Mouse (Mus musculus) forebrain, postnatal 0 days (tissue): ENCODE data around the gene Rer1. TPM values are rescaled to one million over a fixed set of nuclear protein-coding genes. Genes with fewer than 3 reads are reported as not detected.
"Not testable (repeated sequence)": the region's sequence is repeated elsewhere in the genome, so short reads cannot be mapped to it uniquely, and the experiment has no call there.

Source experiments
- ATAC-seq: fragments of 200-750 bp; cut with Nextera tagmentation; 2 replicates; pipeline ENCODE4 v1.8.0; 2017; ENCODE audit warnings: mild to moderate bottlenecking, moderate library complexity
- DNase-seq: peaks from one replicate; pipeline ENCODE4 v3.0.0-alpha.2; 2015
- H3K27ac ChIP-seq: fragments of 300-500 bp; sonication (generic); 2 replicates; pipeline ENCODE4 v1.5.1; 2014; ENCODE audit warnings: low read depth, mild to moderate bottlenecking, antibody characterized with exemption, low read length, moderate library complexity, mixed read lengths
- H3K27me3 ChIP-seq: fragments of 300-500 bp; sonication (generic); 2 replicates; pipeline ENCODE4 v1.6.1; 2014; ENCODE audit warnings: mild to moderate bottlenecking, low read length, mixed read lengths; ENCODE audit not compliant: insufficient read depth
- H3K36me3 ChIP-seq: fragments of 300-500 bp; sonication (generic); 2 replicates; pipeline ENCODE4 v1.6.1; 2014; ENCODE audit warnings: mild to moderate bottlenecking, moderate library complexity; ENCODE audit not compliant: insufficient read depth
- H3K4me1 ChIP-seq: fragments of 300-500 bp; sonication (generic); 2 replicates; pipeline ENCODE4 v1.6.1; 2014; ENCODE audit warnings: antibody characterized with exemption; ENCODE audit not compliant: insufficient read depth
- H3K4me2 ChIP-seq: fragments of 300-500 bp; sonication (generic); 2 replicates; pipeline ENCODE4 v1.6.1; 2014; ENCODE audit warnings: low read depth, mild to moderate bottlenecking, moderate library complexity
- H3K4me3 ChIP-seq: fragments of 300-500 bp; sonication (generic); 2 replicates; pipeline ENCODE4 v1.5.1; 2014; ENCODE audit warnings: low read depth, low read length, mixed read lengths
- H3K9ac ChIP-seq: fragments of 300-500 bp; sonication (generic); 2 replicates; pipeline ENCODE4 v1.6.1; 2014; ENCODE audit warnings: mild to moderate bottlenecking
- H3K9me3 ChIP-seq: fragments of 300-500 bp; sonication (generic); 2 replicates; pipeline ENCODE4 v1.6.1; 2016; ENCODE audit warnings: low read length
- CTCF ChIP-seq: sonication (generic); IDR thresholded peaks from 2 replicates; pipeline ENCODE4 v1.5.1; 2016; ENCODE audit warnings: antibody characterized with exemption, control low read depth, low read depth
- WGBS: fragments of 180-500 bp; shearing (Covaris S2); extraction: QIAGEN DNeasy Blood & Tissue Kit; methylation state at CpG from one replicate; pipeline ENCODE4 v1.1.7; 2014; 5-methylcytosine and 5-hydroxymethylcytosine counted together
- polyA plus RNA-seq: library from polyadenylated mRNA; unstranded; fragments of >200 nt; fragmentation: Nextera tagmentation; extraction: Ambion mirVana; gene quantifications from 2 replicates; pipeline ENCODE4 v1.2.1, GENCODE M21; 2015
- total RNA-seq: library from RNA; depleted of rRNA; stranded (reverse); fragments of >200 nt; gene quantifications from 2 replicates; pipeline ENCODE4 v1.2.3, GENCODE M21; 2014

The Rer1 gene
- total and polyA plus RNA-seq, 2 experiments from 2014 or later, result 92.4 to 136 TPM

DNA sequence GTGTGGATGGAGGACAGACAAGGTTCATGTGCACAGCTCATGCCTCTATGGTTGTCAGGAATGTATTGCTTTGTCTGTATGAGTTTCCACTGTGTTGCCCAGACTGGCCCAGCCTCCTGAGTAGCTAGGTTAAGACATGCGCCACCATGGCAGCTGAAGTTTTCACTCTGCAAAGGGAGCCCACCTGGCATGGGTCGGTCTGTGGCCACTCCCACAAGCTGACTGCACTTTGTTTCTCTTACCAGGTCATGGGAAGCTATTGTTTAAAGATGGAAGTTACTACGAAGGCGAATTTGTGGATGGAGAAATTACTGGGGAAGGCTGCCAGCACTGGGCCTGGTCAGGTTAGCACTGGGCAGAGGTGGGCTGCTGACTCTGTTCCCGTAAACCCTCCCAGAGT, 3.1 kb upstream of the Rer1 start:
- TF ChIP-seq CTCF, result no peak
- no peak overlapping the region for H3K27ac ChIP-seq
- H3K9ac ChIP-seq, result no peak overlapping the region
- H3K4me1 ChIP-seq, result peaks cover 13% of the 10 kb centered on the region
- ATAC-seq (no peak), DNase-seq (no peak)
- H3K36me3 ChIP-seq, result peaks cover 5% of the 10 kb centered on the region; the same call in 1 of the 2 replicates
- H3K4me3 ChIP-seq, result no peak overlapping the region
- H3K9me3 ChIP-seq, result no peaks in the 10 kb centered on the region
- WGBS, result 85% methylated on average over 5 of the region's 5 CpGs
- no peak overlapping the region for H3K4me2 ChIP-seq
- H3K27me3 ChIP-seq, result no peaks in the 10 kb centered on the region

GRCm38 (mm10) chr4:155085206-155086107, 725 bp downstream of the Rer1 start:
- peak overlapping the region; percentile 98 for H3K4me3 ChIP-seq
- H3K9me3 ChIP-seq, result no peaks in the 10 kb centered on the region
- no peaks in the 10 kb centered on the region for H3K27me3 ChIP-seq
- TF ChIP-seq CTCF, result no peak
- DNase-seq, result peak; percentile 22
- peak overlapping the region; percentile 74 for H3K9ac ChIP-seq
- ATAC-seq, result no peak
- peaks cover 13% of the 10 kb centered on the region for H3K4me1 ChIP-seq
- H3K4me2 ChIP-seq, result peak overlapping the region; percentile 80
- H3K27ac ChIP-seq, result peak overlapping the region; percentile 91
- 9% methylated on average over 29 of the region's 35 CpGs for WGBS
- H3K36me3 ChIP-seq, result peaks cover 16% of the 10 kb centered on the region

DNA sequence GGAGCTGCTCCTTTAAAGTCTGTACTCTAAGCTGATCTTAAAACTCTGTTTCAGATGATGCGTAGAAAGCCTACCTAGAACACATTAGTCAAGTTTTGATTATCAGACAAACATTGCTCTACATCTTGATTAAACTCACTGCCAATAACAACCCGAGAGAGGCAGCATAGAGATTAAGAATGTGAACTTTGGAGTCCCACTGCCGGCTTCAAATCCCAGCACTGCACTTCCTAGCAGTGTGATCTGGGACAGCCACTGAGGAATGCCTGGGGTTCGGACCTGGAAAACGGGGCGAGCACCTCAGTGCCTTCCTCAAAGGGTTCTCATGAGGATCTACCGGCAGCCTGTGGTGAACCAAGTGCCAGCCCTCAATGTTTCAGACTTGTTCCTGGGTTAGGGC, 1.8 kb downstream of the Rer1 start:
- Histone ChIP-seq H3K27me3 (no peaks in the 10 kb centered on the region), H3K4me1 (peaks cover 13% of the 10 kb centered on the region), H3K9ac (no peak overlapping the region), H3K36me3 (peaks cover 27% of the 10 kb centered on the region), H3K4me2 (0 out of 2 replicates have a peak overlapping the region, but pooled peaks have one; percentile 80), H3K4me3 (no peak overlapping the region), H3K27ac (no peak overlapping the region), H3K9me3 (no peaks in the 10 kb centered on the region)
- WGBS, result 92% methylated on average over 7 of the region's 7 CpGs
- DNase-seq, result no peak
- TF ChIP-seq CTCF, result no peak
- ATAC-seq, result no peak

GRCm38 (mm10) chr4:155083553-155083952, 2.6 kb downstream of the Rer1 start:
- Histone ChIP-seq H3K36me3 (peaks cover 30% of the 10 kb centered on the region), H3K27ac (no peak overlapping the region), H3K9me3 (no peaks in the 10 kb centered on the region), H3K4me2 (no peak overlapping the region), H3K4me3 (no peak overlapping the region), H3K27me3 (no peaks in the 10 kb centered on the region), H3K4me1 (peaks cover 13% of the 10 kb centered on the region), H3K9ac (no peak overlapping the region)
- WGBS, result 94% methylated on average over 4 of the region's 4 CpGs
- ATAC-seq (no peak), DNase-seq (no peak)
- no peak for TF ChIP-seq CTCF

DNA sequence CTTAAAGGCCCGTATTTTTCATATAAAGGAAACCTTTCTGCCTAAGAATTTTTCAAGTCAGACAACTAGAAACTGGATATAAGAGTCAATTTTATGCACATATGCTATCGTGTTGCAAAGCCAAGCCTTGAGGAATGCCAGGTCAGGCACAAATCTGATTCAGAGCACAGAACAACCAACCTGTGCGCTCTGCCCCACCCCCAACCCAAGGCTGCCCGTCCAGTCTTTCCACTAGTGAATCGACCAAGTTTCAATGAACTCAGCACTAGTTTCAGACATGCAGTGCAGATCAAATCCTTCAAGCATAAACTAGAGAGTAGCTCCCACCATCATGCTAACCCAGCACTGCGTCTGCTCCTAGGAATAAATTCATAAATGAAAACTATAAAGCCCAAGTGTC, 6.5 kb downstream of the Rer1 start:
- ATAC-seq (no peak), DNase-seq (no peak)
- no peak overlapping the region for H3K9ac ChIP-seq
- H3K27me3 ChIP-seq, result no peaks in the 10 kb centered on the region
- H3K4me2 ChIP-seq, result no peak overlapping the region
- H3K4me3 ChIP-seq, result no peak overlapping the region
- 0 out of 2 replicates have a peak, but pooled peaks cover 2% of the 10 kb centered on the region for H3K4me1 ChIP-seq
- WGBS, result 89% methylated on average over 6 of the region's 6 CpGs
- no peak overlapping the region for H3K27ac ChIP-seq
- no peaks in the 10 kb centered on the region for H3K9me3 ChIP-seq
- H3K36me3 ChIP-seq, result peaks cover 61% of the 10 kb centered on the region
- no peak for TF ChIP-seq CTCF

DNA sequence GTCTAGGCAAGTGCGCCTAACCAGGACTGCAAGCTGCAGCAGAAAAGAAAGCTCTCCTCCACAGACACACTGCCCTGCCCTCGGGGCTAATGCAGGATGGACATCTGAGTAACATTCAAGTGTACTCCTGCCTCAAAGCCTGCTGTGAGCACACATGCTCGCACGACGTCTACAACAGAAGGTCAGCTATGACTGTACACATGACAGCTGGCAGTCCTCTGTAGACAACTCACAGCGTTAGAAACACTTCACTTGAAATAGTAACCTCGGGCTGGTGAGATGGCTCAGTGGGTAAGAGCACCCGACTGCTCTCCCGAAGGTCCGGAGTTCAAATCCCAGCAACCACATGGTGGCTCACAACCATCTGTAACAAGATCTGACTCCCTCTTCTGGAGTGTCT, 7.4 kb downstream of the Rer1 start:
- not testable (repeated sequence) for H3K27me3 ChIP-seq, H3K9ac ChIP-seq, H3K4me2 ChIP-seq, H3K27ac ChIP-seq, DNase-seq, H3K4me1 ChIP-seq, H3K9me3 ChIP-seq, ATAC-seq, H3K4me3 ChIP-seq
- 89% methylated on average over 10 of the region's 10 CpGs for WGBS
- H3K36me3 ChIP-seq, result peaks cover 64% of the 10 kb centered on the region

GRCm38 (mm10) chr4:155076677-155077076, 9.5 kb downstream of the Rer1 start:
- Histone ChIP-seq H3K4me1 (no peaks in the 10 kb centered on the region), H3K9ac (no peak overlapping the region), H3K4me3 (no peak overlapping the region), H3K36me3 (peaks cover 75% of the 10 kb centered on the region), H3K4me2 (no peak overlapping the region), H3K27ac (no peak overlapping the region), H3K9me3 (no peaks in the 10 kb centered on the region), H3K27me3 (no peaks in the 10 kb centered on the region)
- TF ChIP-seq CTCF, result no peak
- 75% methylated on average over 9 of the region's 9 CpGs for WGBS
- ATAC-seq (no peak), DNase-seq (no peak)
